Mouse (Mus musculus): Measurements from ENCODE around the gene Osbp. TPM values are rescaled to one million over a fixed set of nuclear protein-coding genes. Genes with fewer than 3 reads are reported as not detected.
A peak's percentile ranks its signal among the peaks of the same experiment; 100 is the strongest.
"Not testable (repeated sequence)": the region's sequence is repeated elsewhere in the genome, so short reads cannot be mapped to it uniquely, and the experiment has no call there.

Osbp gene
- polyA plus RNA-seq, 1 experiment from 2014 or later, result 4.2 TPM

DNA sequence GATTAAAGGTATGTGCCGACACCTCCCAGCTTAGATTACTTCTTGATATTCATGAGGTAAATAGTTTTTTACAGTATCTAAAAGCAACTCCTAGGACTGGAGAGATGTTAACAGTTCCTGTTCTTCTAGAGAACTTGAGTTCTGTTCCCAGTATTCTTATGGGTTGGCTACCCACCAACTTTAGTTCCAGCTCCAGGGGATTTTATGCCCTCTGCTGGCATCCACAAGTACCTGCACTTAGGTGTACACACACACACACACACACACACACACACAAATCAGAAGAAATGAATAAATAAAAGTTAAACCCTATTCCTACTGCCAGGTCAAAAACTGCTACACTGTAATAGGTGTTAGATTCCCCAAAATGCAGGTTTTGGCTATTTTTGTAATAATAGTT is 1.5 kb upstream of the Osbp start:
- Histone ChIP-seq H3K4me1 (peaks cover 18% of the 10 kb centered on the region), H3K36me3 (peaks cover 9% of the 10 kb centered on the region), H3K27me3 (no peaks in the 10 kb centered on the region), H3K27ac (no peak overlapping the region), H3K9ac (no peak overlapping the region), H3K9me3 (replicated peaks) (no peaks in the 10 kb centered on the region), H3K4me3 (replicated peaks) (peak overlapping the region; percentile 89), H3K4me2 (peak overlapping the region; percentile 60)
- no peak for ATAC-seq (replicated peaks; ENCODE audit: low FRiP score)
- WGBS, result 97% methylated on average over 1 of the region's 1 CpGs

GRCm38 (mm10) chr19:11966201-11966636 is 478 bp downstream of the Osbp start:
- H3K36me3 ChIP-seq, result peaks cover 19% of the 10 kb centered on the region
- H3K4me1 ChIP-seq, result peaks cover 23% of the 10 kb centered on the region
- H3K9me3 ChIP-seq (replicated peaks), result no peaks in the 10 kb centered on the region
- peak overlapping the region; percentile 78 for H3K27ac ChIP-seq
- ATAC-seq (replicated peaks; ENCODE audit: low FRiP score), result no peak; the same call in none of the 2 replicates
- H3K9ac ChIP-seq, result peak overlapping the region; percentile 82
- WGBS, result under 1% methylated on average over 18 of the region's 18 CpGs
- no peaks in the 10 kb centered on the region for H3K27me3 ChIP-seq
- H3K4me3 ChIP-seq (replicated peaks), result peak overlapping the region; percentile 89
- H3K4me2 ChIP-seq, result peak overlapping the region; percentile 88

DNA sequence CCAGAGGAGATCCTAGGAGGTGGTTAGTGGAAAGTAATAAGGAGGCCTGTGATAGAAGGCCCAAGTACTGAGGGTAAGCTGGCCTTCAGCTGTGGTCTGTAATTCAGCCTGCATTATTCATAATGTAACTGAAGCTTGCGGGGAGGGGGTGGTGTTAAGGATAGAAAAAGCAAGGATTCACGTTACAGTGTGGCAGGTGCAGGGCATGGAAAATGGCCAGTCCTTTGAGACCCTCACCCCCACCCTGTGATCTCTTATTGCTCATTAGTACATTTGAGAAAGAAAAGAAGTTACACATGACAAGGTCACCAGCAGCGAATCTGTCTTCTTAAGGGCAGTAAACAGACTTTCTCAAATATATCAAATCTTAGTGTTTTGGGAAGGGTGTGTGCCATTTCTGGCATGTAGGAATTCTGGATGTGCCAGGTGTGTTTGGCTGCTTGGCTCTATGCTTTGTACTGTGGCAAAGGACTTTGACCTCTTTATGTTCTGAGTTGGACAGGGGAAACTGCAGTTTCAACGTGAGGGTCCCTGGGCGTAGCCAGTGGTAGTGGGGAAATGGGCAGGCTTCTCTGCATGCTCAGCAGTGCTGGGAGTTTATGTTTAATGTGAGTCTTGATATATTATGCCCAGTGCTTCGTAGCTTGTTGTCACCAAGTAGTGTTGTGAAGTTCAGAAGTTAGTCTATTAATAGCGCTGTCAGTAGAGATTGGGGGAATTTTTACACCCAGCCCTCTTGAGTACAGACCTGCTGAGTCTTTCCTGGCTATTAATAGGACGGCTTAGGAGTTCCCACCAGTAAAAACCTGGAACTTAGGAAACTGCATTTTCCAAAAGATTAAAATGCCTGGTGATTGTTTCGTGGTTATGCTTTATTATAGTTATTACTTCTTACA is 3.7 kb downstream of the Osbp start:
- 77% methylated on average over 9 of the region's 9 CpGs for WGBS
- Histone ChIP-seq H3K36me3 (peaks cover 51% of the 10 kb centered on the region), H3K9me3 (replicated peaks) (no peaks in the 10 kb centered on the region), H3K27me3 (no peaks in the 10 kb centered on the region), H3K4me2 (no peak overlapping the region), H3K27ac (no peak overlapping the region), H3K4me3 (replicated peaks) (no peak overlapping the region), H3K9ac (no peak overlapping the region), H3K4me1 (peaks cover 23% of the 10 kb centered on the region)
- no peak for ATAC-seq (replicated peaks; ENCODE audit: low FRiP score)

- Histone ChIP-seq H3K27ac (no peak overlapping the region), H3K27me3 (no peaks in the 10 kb centered on the region), H3K4me3 (replicated peaks) (no peak overlapping the region), H3K36me3 (peaks cover 88% of the 10 kb centered on the region), H3K4me1 (peaks cover 9% of the 10 kb centered on the region; the same call in 1 of the 2 replicates), H3K4me2 (no peak overlapping the region), H3K9ac (no peak overlapping the region), H3K9me3 (replicated peaks) (no peaks in the 10 kb centered on the region)
- 86% methylated on average over 13 of the region's 13 CpGs for WGBS
- no peak for ATAC-seq (replicated peaks; ENCODE audit: low FRiP score)
Measured at GRCm38 (mm10) chr19:11973511-11974222, 7.9 kb downstream of the Osbp start.

- Histone ChIP-seq H3K9ac (no peak overlapping the region), H3K4me1 (peaks cover 6% of the 10 kb centered on the region; the same call in 1 of the 2 replicates), H3K27ac (no peak overlapping the region), H3K27me3 (no peaks in the 10 kb centered on the region), H3K36me3 (peaks cover 88% of the 10 kb centered on the region), H3K4me3 (replicated peaks) (no peak overlapping the region), H3K9me3 (replicated peaks) (no peaks in the 10 kb centered on the region), H3K4me2 (no peak overlapping the region)
- WGBS, result 58% methylated on average over 2 of the region's 2 CpGs
- no peak for ATAC-seq (replicated peaks; ENCODE audit: low FRiP score)
Measured at GRCm38 (mm10) chr19:11974223-11974540, 8.4 kb downstream of the Osbp start.

GRCm38 (mm10) chr19:11975683-11976082 is 9.9 kb downstream of the Osbp start:
- H3K4me3 ChIP-seq (replicated peaks), result no peak overlapping the region
- H3K4me1 ChIP-seq, result no peaks in the 10 kb centered on the region
- peaks cover 98% of the 10 kb centered on the region for H3K36me3 ChIP-seq
- H3K9ac ChIP-seq, result no peak overlapping the region
- no peak for ATAC-seq (replicated peaks; ENCODE audit: low FRiP score)
- no peak overlapping the region for H3K27ac ChIP-seq
- H3K4me2 ChIP-seq, result no peak overlapping the region
- no peaks in the 10 kb centered on the region for H3K9me3 ChIP-seq (replicated peaks)
- 80% methylated on average over 4 of the region's 4 CpGs for WGBS
- no peaks in the 10 kb centered on the region for H3K27me3 ChIP-seq

DNA sequence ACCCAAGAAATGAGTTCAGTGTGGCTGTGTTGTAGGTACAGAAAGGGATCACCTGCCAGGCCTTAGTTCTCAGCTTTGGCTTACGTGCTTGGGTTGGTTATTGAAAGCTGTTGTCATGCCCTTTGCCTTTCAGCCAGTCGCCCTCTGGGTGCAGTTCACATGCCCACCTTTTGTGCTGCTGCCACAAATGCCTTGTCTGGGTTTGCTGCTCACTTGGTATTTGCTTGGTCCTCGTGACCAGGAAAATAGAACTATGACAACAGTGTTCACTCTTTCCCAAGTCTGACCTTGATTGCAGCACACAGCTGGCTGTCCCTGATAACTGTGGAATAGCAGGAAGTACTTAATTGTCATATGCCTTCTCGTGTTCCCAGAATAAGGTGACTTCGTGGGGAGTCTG is 11.6 kb downstream of the Osbp start:
- WGBS, result 72% methylated on average over 5 of the region's 5 CpGs
- H3K27me3 ChIP-seq, result no peaks in the 10 kb centered on the region
- H3K4me2 ChIP-seq, result no peak overlapping the region
- ATAC-seq (replicated peaks; ENCODE audit: low FRiP score), result no peak
- no peaks in the 10 kb centered on the region for H3K9me3 ChIP-seq (replicated peaks)
- H3K27ac ChIP-seq, result no peak overlapping the region
- no peaks in the 10 kb centered on the region for H3K4me1 ChIP-seq
- peaks cover 96% of the 10 kb centered on the region for H3K36me3 ChIP-seq
- H3K4me3 ChIP-seq (replicated peaks), result no peak overlapping the region
- H3K9ac ChIP-seq, result no peak overlapping the region

GRCm38 (mm10) chr19:11980471-11980870 is 14.7 kb downstream of the Osbp start:
- 92% methylated on average over 4 of the region's 4 CpGs for WGBS
- Histone ChIP-seq H3K27ac (no peak overlapping the region), H3K27me3 (no peaks in the 10 kb centered on the region), H3K4me1 (no peaks in the 10 kb centered on the region), H3K36me3 (peaks cover 92% of the 10 kb centered on the region), H3K4me3 (replicated peaks) (no peak overlapping the region), H3K4me2 (no peak overlapping the region), H3K9ac (no peak overlapping the region), H3K9me3 (replicated peaks) (no peaks in the 10 kb centered on the region)
- no peak for ATAC-seq (replicated peaks; ENCODE audit: low FRiP score)

DNA sequence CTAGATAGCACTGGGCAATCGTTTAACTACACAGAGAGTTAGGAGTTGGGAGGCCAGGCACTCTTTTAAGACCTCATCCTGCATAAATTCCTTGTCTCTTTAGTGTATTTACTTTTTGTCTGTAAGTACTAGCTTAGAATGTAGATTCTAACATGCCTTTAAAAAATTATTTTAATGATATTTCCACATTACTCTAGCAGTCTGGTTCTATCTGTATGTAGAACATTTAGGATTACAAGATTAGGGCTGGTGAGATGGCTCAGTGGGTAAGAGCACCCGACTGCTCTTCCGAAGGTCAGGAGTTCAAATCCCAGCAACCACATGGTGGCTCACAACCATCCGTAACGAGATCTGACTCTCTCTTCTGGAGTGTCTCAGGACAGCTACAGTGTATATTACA is 18.9 kb downstream of the Osbp start:
- H3K9me3 ChIP-seq (replicated peaks); H3K27ac ChIP-seq; ATAC-seq (replicated peaks; ENCODE audit: low FRiP score); H3K9ac ChIP-seq; H3K27me3 ChIP-seq; H3K4me2 ChIP-seq; H3K4me3 ChIP-seq (replicated peaks); H3K4me1 ChIP-seq: not testable (repeated sequence)
- 77% methylated on average over 5 of the region's 5 CpGs for WGBS
- H3K36me3 ChIP-seq, result peaks cover 89% of the 10 kb centered on the region

DNA sequence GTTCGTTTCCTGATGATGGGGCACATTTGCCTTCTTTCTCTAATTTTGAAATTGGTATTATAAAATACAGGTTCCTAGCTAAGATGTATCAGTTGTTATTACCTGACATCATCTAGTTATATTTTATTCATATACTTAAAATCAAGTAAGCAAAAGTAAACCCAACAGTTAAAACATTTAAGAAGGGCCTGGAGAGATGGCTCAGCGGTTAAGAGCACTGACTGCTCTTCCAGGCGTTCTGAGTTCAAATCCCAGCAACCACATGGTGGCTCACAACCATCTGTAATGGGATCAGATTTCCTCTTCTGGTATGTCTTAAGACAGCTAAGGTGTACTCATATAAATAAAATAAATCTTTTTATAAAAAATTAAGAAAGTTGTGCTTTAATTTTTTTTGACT is 22.1 kb downstream of the Osbp start:
- peaks cover 90% of the 10 kb centered on the region for H3K36me3 ChIP-seq
- H3K27ac ChIP-seq, result no peak overlapping the region
- no peak for ATAC-seq (replicated peaks; ENCODE audit: low FRiP score)
- H3K9me3 ChIP-seq (replicated peaks), result no peaks in the 10 kb centered on the region
- no peaks in the 10 kb centered on the region for H3K4me1 ChIP-seq
- no peak overlapping the region for H3K4me3 ChIP-seq (replicated peaks)
- 94% methylated on average over 3 of the region's 3 CpGs for WGBS
- H3K4me2 ChIP-seq, result no peak overlapping the region
- no peak overlapping the region for H3K9ac ChIP-seq
- no peaks in the 10 kb centered on the region for H3K27me3 ChIP-seq

- Histone ChIP-seq H3K9me3 (replicated peaks) (no peaks in the 10 kb centered on the region), H3K4me3 (replicated peaks) (no peak overlapping the region), H3K36me3 (peaks cover 88% of the 10 kb centered on the region), H3K4me1 (no peaks in the 10 kb centered on the region), H3K27ac (no peak overlapping the region), H3K27me3 (no peaks in the 10 kb centered on the region), H3K4me2 (no peak overlapping the region), H3K9ac (no peak overlapping the region)
- WGBS, result 97% methylated on average over 7 of the region's 7 CpGs
- ATAC-seq (replicated peaks; ENCODE audit: low FRiP score), result no peak
Measured at GRCm38 (mm10) chr19:11989334-11989733, 23.6 kb downstream of the Osbp start.

DNA sequence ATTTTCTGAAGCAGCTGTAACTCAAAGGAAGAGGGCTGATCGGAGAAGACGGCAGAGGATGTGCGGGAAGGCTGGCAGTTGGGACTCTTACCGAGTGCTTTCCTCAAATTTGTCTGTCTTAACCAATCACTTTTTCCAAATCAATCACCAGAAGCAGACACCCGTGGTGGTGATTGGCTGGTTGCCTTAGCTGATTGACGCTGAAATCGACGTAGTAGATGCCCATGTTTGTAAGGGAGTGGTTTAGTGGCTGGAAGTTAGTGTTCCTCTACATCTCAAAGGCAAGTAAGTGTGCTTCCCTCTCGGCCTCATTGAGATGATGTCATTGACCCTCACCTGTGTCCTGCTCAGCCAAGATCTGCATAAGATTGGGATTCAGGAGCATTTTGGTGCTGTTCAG is 26.3 kb downstream of the Osbp start:
- WGBS, result 91% methylated on average over 9 of the region's 9 CpGs
- no peak overlapping the region for H3K27ac ChIP-seq
- H3K27me3 ChIP-seq, result no peaks in the 10 kb centered on the region
- H3K9ac ChIP-seq, result no peak overlapping the region
- ATAC-seq (replicated peaks; ENCODE audit: low FRiP score), result no peak
- H3K4me3 ChIP-seq (replicated peaks), result no peak overlapping the region
- peaks cover 82% of the 10 kb centered on the region for H3K36me3 ChIP-seq
- no peak overlapping the region for H3K4me2 ChIP-seq
- no peaks in the 10 kb centered on the region for H3K9me3 ChIP-seq (replicated peaks)
- H3K4me1 ChIP-seq, result no peaks in the 10 kb centered on the region

Measured in kidney, embryonic 15.5 days (tissue).